Mouse (Mus musculus) spleen, postnatal 36 days (tissue): ENCODE measurements at regions not wholly inside any gene's neighbourhood (a gene's known extent, or its start where the extent isn't known, plus 50 kb on each side); places are given as distances from the start of the nearest gene placed in this dataset.

Source experiments
- DNase-seq, 2 experiments: peaks; one replicate each; pipeline ENCODE4 v3.0.0; 2022; ENCODE audit warnings: low spot score in 2 of 2, mixed read lengths in 1 of 2

DNA sequence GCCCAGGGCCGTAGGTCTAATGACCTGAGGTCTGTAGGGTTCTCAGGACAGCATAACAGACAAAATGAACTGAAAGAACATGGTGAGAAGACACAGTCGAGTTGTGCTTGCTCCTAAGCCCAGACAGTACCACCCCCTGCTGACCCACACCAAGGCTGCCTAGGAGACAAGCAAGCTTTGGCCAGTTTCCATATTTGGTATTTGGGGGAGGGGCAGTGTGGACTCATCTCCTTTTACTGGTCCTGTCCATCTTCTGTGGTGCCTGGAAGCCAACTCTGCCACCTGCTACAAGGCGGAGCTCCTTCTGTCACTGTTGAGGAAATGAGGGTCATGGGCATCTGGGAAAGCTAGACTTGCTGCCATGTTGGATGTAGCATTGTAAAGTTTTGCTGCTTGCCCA, 68.9 kb downstream of the Tex29 start:
- no peak for DNase-seq

- DNase-seq = no peak
Observed at GRCm38 (mm10) chr8:11911639-11912450, 71.6 kb downstream of the Tex29 start.

DNA sequence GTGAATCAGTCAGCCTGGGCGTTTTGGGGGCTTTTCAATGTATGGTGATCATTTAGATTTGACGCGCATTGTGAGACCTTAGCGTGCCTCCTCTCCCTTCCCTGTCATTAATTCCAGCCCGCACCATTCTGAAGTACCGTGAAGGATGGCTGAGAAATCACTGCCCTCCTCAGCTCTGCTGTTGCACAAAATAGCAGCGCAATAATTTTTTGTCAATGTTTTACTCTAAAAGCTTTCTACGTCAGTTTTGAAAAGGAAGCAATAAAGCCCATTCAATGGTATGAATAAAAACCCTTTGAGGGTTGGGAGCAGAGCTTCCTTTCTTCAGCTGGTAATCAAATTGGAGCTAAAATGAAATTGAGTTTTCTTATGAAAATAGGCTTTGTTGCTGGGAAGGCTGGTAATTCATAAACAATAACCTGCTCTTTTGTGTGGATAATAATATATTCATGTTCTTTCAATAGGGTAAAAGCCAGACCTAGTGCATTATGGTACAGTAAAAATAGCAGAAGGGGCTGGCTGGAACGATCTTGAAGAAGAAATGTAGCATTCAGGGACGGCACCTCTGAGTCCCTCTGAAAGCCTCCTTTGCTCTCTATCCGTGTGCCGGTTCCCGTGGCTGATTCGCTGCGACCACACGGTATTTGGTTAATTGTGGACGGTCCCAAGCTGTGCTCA, 72.3 kb downstream of the Tex29 start:
- no peak for DNase-seq

DNA sequence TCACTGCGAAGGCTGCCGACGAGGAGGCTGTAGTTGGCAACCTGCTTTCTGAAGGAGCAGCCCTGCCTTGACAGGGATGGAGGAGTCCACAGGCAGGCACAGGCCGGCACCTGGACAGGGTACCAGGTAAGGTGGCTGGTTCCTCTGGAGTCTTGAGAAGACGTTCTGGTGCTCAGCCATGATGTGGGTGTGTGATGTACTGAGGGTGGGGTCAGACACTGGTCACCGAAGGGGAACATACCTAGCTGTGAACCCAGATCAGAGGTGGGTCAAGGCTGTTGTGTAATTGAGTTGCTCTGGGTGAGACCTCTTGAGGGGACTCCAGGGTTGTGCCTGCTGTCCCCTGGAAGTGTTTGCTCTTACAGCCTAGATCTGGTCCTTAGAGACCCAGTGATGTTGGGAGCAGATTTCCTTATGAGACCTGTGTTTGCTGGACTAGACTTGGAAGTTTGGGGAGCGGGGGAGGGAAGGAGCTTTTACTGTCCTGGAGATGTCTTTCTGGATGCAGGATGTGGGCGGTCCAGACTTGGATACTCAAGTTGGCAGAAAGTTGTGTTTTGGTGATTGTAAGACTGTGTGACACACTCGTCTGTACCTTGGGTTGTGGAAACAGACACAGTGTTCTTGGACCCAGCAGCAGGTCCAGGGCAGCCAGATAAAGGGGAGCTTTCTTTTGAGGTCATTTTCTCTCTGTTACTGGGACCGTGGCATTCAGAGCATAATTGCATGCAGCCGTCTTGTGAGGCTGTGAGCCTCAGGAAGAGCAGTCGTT, 73.0 kb downstream of the Tex29 start:
- no peak for DNase-seq

DNA sequence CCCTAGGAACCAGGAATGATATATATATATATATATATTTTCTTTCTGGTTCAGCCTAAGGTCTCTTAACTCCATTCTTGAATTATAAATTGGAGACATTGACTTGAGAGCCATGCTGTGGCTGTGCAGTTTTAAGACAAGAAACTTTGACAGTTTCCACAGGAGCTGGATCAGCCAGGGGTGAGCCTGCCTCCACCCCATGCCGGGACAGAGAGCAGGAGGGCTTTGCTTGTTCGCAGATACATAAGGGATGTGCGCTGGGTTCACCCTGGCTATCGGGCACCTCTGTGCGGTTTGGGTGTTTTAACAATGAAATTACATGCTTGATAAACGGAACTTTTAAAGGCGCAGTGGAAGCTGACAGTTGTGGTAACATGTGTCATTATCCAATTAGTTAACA, 73.9 kb downstream of the Tex29 start:
- no peak for DNase-seq

DNA sequence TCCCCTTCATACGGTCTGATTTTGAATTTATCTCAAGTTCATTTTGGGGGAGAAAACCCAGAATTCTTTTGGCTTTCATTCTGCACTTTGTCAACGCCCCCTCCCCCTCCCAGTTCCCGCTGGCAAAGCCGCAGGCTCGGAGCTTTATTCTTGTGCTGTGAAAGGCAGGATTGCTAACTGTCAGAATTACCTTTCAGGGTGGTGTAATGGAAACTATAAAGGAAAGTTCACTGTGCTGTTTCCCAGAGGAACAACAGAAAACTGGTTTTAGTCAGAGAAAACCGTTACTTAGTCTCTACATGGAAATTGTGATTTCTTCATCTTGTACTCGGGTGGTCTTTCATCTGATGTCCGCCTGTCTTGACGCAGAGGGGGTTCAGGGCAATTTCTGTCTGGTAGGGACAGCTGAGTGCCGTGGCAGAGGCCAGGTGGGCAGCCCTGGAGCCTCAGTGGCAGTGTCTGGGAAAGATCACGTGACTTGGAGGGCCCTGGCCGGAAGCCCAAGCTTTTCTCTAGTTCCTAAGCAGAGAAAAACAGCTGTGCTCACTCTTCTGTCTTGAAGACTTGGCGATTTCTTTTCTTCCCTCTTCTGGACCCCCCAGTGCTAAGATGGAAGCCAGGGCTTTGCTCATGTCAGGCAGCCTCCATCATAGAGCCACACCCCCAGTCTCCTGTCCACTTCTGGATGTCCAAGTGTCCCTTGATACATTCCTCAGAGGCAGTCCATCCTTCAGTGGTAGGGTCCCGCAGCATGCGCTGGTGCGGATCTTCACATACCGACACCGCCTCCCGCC, 74.6 kb downstream of the Tex29 start:
- no peak for DNase-seq

DNA sequence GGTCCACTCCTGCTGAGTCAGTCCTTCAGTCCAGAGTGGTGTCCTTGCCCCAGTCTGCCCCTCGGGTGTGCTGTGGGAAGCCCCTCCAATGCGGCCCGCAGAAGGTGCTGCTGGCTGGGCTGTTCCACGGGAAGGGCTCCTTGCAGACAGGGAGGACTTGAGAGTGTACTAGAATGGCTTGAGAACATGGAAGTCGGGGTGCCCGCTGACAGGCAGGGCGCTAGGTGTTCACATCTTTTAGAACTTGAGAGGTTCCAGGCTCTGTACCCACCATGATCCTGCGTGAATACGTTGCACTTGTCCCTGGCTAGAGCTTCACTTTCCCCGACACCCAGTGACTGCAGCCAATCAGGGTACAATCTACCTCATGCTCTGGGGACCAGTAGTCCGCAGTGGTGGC, 75.4 kb downstream of the Tex29 start:
- no peak for DNase-seq

GRCm38 (mm10) chr8:11919876-11920275, 79.6 kb downstream of the Tex29 start:
- DNase-seq = no peak

- DNase-seq = no peak
Observed at GRCm38 (mm10) chr8:11923115-11923514, 82.8 kb downstream of the Tex29 start.

DNA sequence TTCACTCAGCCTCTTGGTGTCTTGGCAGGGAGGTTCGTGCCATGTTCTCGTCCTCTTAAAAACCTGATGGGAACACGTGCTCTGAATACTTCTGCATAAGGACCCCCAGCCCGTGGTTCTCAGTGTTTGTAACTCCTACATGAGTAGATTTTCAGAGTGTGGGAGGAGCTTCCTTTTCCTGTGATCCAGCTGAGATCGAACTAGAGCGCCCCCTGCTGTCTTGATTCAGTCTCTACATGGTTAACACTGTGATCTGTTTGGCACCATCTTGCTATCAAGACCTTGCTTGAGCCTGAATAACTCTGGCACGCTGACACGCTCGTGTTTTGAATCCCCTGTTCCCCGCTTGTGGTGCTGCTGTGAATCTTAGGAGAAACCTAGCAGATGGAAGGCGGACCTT, 83.9 kb downstream of the Tex29 start:
- peak; percentile 24 to 37 for DNase-seq

- no peak for DNase-seq
Observed at GRCm38 (mm10) chr8:11942892-11943332, 102.6 kb downstream of the Tex29 start.

DNA sequence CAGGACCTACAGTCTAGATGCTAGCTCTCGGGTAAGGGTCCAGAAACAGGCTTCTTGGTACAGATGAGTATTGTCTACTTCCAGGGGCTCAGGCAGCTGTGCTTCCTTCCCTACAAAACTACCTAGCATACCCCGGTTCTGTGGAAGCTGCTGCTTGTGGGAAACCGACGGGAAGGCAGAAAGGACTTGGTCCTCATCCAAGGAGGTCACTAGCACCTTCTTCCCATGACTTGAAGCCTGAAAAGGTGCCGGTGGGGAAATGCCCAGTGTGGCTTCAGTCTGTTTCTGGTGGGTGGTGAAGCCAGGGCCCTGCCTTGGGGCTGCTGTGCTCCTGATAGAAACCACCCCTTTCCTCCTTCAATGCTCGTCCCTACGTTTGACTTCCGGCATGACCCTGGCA, 107.5 kb downstream of the Tex29 start:
- no peak for DNase-seq

DNA sequence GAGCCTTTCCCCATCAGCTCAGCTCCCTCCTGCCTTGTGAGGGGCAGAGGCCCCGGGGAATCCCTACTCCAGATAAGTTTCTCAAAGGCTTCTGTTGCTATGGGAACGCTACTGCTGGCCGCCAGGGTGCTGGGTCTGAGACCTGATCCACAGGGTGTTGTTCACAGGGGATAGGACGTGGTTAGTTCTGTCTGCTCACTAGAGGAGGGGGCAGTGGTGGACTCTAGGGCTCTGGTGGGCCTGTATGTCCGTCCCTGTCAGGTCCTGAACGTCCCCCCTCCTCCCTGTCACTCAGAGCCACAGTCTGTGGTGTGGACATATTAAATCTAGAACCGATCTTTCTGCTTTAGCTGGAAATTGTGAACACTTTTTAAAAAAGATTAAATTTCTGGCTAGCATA, 116.0 kb downstream of the Tex29 start:
- DNase-seq = no peak

DNA sequence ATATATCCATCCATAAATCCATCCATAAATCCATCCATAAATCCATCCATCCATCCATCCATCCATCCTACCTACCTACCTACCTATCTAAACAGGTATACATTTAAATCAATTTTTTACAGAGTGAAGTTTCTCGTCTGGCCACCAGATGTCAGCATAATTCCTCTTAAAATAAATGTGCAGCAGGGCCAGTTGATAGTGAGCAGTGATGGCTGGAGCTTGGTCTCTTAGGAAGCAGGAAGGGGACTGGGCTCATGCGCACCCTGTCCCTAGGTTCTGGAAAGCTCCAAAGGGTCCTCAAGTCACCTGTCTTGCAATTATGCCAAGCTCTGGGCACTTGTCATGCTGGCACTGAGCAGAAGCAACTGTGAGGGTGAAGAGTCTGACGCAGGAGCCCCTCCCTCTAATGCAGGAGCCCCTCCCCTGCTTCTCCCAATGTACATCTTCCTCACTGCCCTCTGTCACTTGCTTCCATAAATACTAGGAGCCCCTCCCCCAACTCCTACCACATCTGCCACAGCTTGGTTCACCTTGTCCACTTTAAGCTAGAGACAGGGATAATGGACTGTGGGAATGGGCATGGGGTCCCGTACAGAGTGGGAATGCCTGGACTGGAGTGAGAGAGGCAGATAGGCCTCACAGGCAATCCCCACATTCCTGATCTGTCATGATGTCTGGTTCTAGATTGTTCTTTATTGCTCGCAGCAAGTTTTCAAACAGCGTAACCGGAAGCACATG, 116.9 kb downstream of the Tex29 start:
- peak in 1 of 2 experiments; percentile 9 for DNase-seq

DNA sequence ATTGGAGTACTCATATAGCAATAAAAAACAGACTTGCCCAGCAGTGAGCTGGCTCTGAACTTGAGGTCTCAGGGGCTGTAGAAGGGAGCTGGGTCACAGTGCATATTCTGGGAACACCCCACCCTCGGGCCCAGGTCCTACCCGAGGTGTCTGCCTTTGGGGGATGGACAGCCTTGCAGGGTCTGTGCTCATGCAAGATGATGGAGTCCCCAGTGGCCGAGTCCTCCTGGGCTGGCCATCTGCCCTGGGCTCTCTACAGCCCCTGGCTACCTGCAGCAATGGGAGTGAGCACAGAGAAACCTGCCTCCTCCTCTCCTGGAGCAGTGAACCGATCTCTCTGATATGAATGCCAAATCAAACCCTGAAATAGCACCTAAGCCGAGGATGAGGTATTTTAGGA, 117.9 kb downstream of the Tex29 start:
- DNase-seq = no peak

DNA sequence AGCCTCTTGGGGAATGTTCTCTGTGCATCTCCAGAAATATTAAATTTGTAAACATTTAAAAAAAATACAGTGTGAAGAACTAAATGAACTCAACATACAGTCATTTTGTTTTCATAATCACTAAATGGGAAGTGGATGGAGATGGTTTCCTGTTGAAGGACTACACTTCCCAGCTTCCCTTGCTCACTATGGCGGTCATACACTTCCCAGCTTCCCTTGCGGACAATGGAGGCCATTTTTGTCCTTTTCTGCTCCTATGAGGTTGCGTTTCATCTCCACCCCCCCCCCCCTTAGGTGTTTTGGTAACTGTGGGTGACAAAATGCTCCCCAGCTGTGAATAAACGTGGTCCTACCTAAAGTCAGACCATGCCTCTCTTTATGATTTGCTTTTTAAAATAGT, 119.2 kb downstream of the Tex29 start:
- no peak for DNase-seq

- no peak for DNase-seq
Observed at GRCm38 (mm10) chr8:11963575-11963974, 123.3 kb downstream of the Tex29 start.

DNA sequence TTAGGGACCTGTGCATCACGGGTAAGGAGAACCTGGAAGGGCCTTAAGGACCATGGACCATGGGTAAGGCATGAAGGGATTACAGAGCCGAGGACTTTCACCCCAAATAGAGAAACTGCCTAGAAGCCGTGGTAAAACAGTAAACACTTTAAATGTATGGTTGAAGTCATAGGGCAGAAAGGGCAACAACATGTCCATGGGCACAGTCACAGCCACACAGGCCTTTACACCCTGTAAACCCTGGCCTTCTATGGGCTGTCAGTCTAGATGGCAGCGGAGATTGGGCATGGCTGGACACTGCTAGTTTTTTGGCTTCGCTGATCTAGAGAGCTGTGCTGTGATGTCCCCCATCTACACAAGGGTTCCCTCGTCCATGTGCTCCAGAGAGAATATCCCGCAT, 127.4 kb downstream of the Tex29 start:
- DNase-seq = no peak

GRCm38 (mm10) chr8:11970515-11970914, 130.2 kb downstream of the Tex29 start:
- DNase-seq = no peak

- no peak for DNase-seq
Observed at GRCm38 (mm10) chr8:11973436-11973835, 133.2 kb downstream of the Tex29 start.

DNA sequence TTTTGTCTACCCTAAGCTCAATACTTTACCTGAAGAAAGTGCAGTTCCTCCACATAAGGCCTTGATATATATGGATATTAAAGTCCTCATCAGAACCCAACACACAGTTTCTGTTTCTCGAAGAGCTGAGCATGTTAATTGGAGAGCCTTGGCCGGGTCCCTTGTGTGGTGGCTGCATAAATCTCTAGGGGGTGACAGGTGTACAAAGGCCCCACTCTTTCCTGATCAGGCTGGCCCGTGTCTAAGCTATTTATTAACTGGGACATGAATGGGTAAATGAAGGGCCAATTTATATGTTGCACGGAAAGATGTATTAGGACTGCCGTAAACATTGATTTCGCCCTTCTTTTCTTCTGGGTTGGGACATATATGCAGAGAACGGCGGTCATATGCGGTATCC, 136.8 kb downstream of the Tex29 start:
- DNase-seq = no peak
